Mouse (Mus musculus): ENCODE data around the gene Nbea. TPM values are rescaled to one million over a fixed set of nuclear protein-coding genes. Genes with fewer than 3 reads are reported as not detected.
"Not testable (repeated sequence)": the region's sequence is repeated elsewhere in the genome, so short reads cannot be mapped to it uniquely, and the experiment has no call there.

The Nbea gene
- total RNA-seq, 2 experiments from 2014 or later: 194 to 214 TPM

- DNase-seq (ENCODE audit: low spot score in 2 of 2): no peak
Observed at GRCm38 (mm10) chr3:56039494-56039893, 144.0 kb downstream of the Nbea start.

GRCm38 (mm10) chr3:56034596-56034995, 148.9 kb downstream of the Nbea start:
- DNase-seq (ENCODE audit: low spot score in 2 of 2): no peak

GRCm38 (mm10) chr3:56018494-56018893, 165.0 kb downstream of the Nbea start:
- DNase-seq (ENCODE audit: low spot score in 2 of 2): no peak

- DNase-seq (ENCODE audit: low spot score in 2 of 2): peak in 1 of 2 experiments; percentile 24
Observed at GRCm38 (mm10) chr3:56011132-56011531, 172.4 kb downstream of the Nbea start.

GRCm38 (mm10) chr3:56007991-56008390, 175.5 kb downstream of the Nbea start:
- DNase-seq (ENCODE audit: low spot score in 2 of 2): peak; percentile 24 to 46

- peak in 1 of 2 experiments; percentile 75 for DNase-seq (ENCODE audit: low spot score in 2 of 2)
Observed at GRCm38 (mm10) chr3:56000259-56000658, 183.2 kb downstream of the Nbea start.

- DNase-seq (ENCODE audit: low spot score in 2 of 2): no peak
Observed at GRCm38 (mm10) chr3:55978361-55978760, 205.1 kb downstream of the Nbea start.

GRCm38 (mm10) chr3:55976986-55977385, 206.5 kb downstream of the Nbea start:
- not testable (repeated sequence) for DNase-seq (ENCODE audit: low spot score in 2 of 2)

GRCm38 (mm10) chr3:55965723-55966156, 217.8 kb downstream of the Nbea start:
- peak in 1 of 2 experiments; percentile 65 for DNase-seq (ENCODE audit: low spot score in 2 of 2)

- no peak for DNase-seq (ENCODE audit: low spot score in 2 of 2)
Observed at GRCm38 (mm10) chr3:55963032-55963431, 220.5 kb downstream of the Nbea start.

- DNase-seq (ENCODE audit: low spot score in 2 of 2): no peak
Observed at GRCm38 (mm10) chr3:55949994-55950393, 233.5 kb downstream of the Nbea start.

GRCm38 (mm10) chr3:55949148-55949547, 234.4 kb downstream of the Nbea start:
- DNase-seq (ENCODE audit: low spot score in 2 of 2): no peak

- no peak for DNase-seq (ENCODE audit: low spot score in 2 of 2)
Observed at GRCm38 (mm10) chr3:55927343-55927742, 256.2 kb downstream of the Nbea start.

GRCm38 (mm10) chr3:55909290-55909689, 274.2 kb downstream of the Nbea start:
- no peak for DNase-seq (ENCODE audit: low spot score in 2 of 2)

- DNase-seq (ENCODE audit: low spot score in 2 of 2): no peak
Observed at GRCm38 (mm10) chr3:55890574-55890973, 292.9 kb downstream of the Nbea start.

- DNase-seq (ENCODE audit: low spot score in 2 of 2): no peak
Observed at GRCm38 (mm10) chr3:55889227-55889626, 294.3 kb downstream of the Nbea start.

GRCm38 (mm10) chr3:55887829-55888210, 295.7 kb downstream of the Nbea start:
- no peak for DNase-seq (ENCODE audit: low spot score in 2 of 2)

- no peak for DNase-seq (ENCODE audit: low spot score in 2 of 2)
Observed at GRCm38 (mm10) chr3:55887193-55887828, 296.2 kb downstream of the Nbea start.

GRCm38 (mm10) chr3:55872944-55873924, 310.3 kb downstream of the Nbea start:
- peak; percentile 37 to 77 for DNase-seq (ENCODE audit: low spot score in 2 of 2)

GRCm38 (mm10) chr3:55852488-55852887, 331.0 kb downstream of the Nbea start:
- DNase-seq (ENCODE audit: low spot score in 2 of 2): no peak

GRCm38 (mm10) chr3:55847115-55847514, 336.4 kb downstream of the Nbea start:
- no peak for DNase-seq (ENCODE audit: low spot score in 2 of 2)

GRCm38 (mm10) chr3:55837188-55837587, 346.3 kb downstream of the Nbea start:
- DNase-seq (ENCODE audit: low spot score in 2 of 2): no peak

Measured in layer of hippocampus, postnatal 14 days (tissue).